Mouse (Mus musculus) midbrain, embryonic 14.5 days (tissue): Measurements from ENCODE around the gene Eml3. TPM values are rescaled to one million over a fixed set of nuclear protein-coding genes. Genes with fewer than 3 reads are reported as not detected.

Experiments used
- ATAC-seq: fragments of 200-750 bp; cut with Nextera tagmentation; 2 replicates; pipeline ENCODE4 v1.8.0; 2017; ENCODE audit warnings: moderate number of reproducible peaks, moderate library complexity; ENCODE audit not compliant: low FRiP score, low TSS enrichment
- DNase-seq: peaks from one replicate; pipeline ENCODE4 v3.0.0-alpha.2; 2015
- H3K27ac ChIP-seq: fragments of 300-500 bp; sonication (generic); replicated peaks from 2 replicates; pipeline ENCODE4 v1.5.1; 2014; ENCODE audit warnings: mild to moderate bottlenecking, low read depth, low read length, moderate library complexity
- H3K27me3 ChIP-seq: fragments of 300-500 bp; sonication (generic); 2 replicates; pipeline ENCODE4 v1.6.1; 2014; ENCODE audit warnings: low read length, control low read depth, mixed read lengths; ENCODE audit not compliant: control insufficient read depth, insufficient read depth
- H3K36me3 ChIP-seq: fragments of 300-500 bp; sonication (generic); 2 replicates; pipeline ENCODE4 v1.6.1; 2014; ENCODE audit warnings: low read length, control low read depth; ENCODE audit not compliant: control insufficient read depth, insufficient read depth
- H3K4me1 ChIP-seq: fragments of 300-500 bp; sonication (generic); 2 replicates; pipeline ENCODE4 v1.6.1; 2014; ENCODE audit warnings: mild to moderate bottlenecking, antibody characterized with exemption, low read length, control low read depth; ENCODE audit not compliant: control insufficient read depth, insufficient read depth
- H3K4me2 ChIP-seq: fragments of 300-500 bp; sonication (generic); 2 replicates; pipeline ENCODE4 v1.6.1; 2014; ENCODE audit warnings: mild to moderate bottlenecking, low read length, moderate library complexity
- H3K4me3 ChIP-seq: fragments of 300-500 bp; sonication (generic); replicated peaks from 2 replicates; pipeline ENCODE4 v1.5.1; 2014; ENCODE audit warnings: low read depth, low read length
- H3K9ac ChIP-seq: fragments of 300-500 bp; sonication (generic); replicated peaks from 2 replicates; pipeline ENCODE4 v1.6.1; 2014; ENCODE audit warnings: mild to moderate bottlenecking, low read length, moderate library complexity
- H3K9me3 ChIP-seq: fragments of 300-500 bp; sonication (generic); 2 replicates; pipeline ENCODE4 v1.6.1; 2016; ENCODE audit warnings: low read length, control low read depth, mixed read lengths; ENCODE audit not compliant: control insufficient read depth
- WGBS: fragments of 180-500 bp; shearing (Covaris S2); extraction: QIAGEN DNeasy Blood & Tissue Kit; methylation state at CpG from one replicate; pipeline ENCODE4 v1.1.7; 2014; 5-methylcytosine and 5-hydroxymethylcytosine counted together
- polyA plus RNA-seq: library from polyadenylated mRNA; unstranded; fragments of >200 nt; fragmentation: Nextera tagmentation; extraction: Ambion mirVana; gene quantifications from 2 replicates; pipeline ENCODE4 v1.2.1, GENCODE M21; 2014

The Eml3 gene
- polyA plus RNA-seq, 1 experiment from 2014 or later, result 5.5 TPM

GRCm38 (mm10) chr19:8942276-8942964 lies 13.1 kb downstream of the Eml3 start:
- Histone ChIP-seq H3K4me3 (peak overlapping the region; percentile 95), H3K9me3 (no peaks in the 10 kb centered on the region), H3K4me1 (peaks cover 22% of the 10 kb centered on the region), H3K27me3 (no peaks in the 10 kb centered on the region), H3K4me2 (peak overlapping the region; percentile 64), H3K27ac (peak overlapping the region; percentile 96), H3K36me3 (peaks cover 34% of the 10 kb centered on the region), H3K9ac (peak overlapping the region; percentile 98)
- peak; percentile 57; the same call in 1 of the 2 replicates for ATAC-seq
- DNase-seq, result peak; percentile 69
- WGBS, result under 1% methylated on average over 46 of the region's 46 CpGs

GRCm38 (mm10) chr19:8943047-8943446 lies 13.7 kb downstream of the Eml3 start:
- ATAC-seq, result no peak

GRCm38 (mm10) chr19:8944062-8944461 lies 14.7 kb downstream of the Eml3 start:
- 74% methylated on average over 5 of the region's 5 CpGs for WGBS
- DNase-seq (no peak), ATAC-seq (no peak)
- Histone ChIP-seq H3K27ac (no peak overlapping the region), H3K36me3 (peaks cover 51% of the 10 kb centered on the region), H3K9ac (no peak overlapping the region), H3K9me3 (no peaks in the 10 kb centered on the region), H3K4me2 (peak overlapping the region; percentile 64), H3K4me1 (peaks cover 22% of the 10 kb centered on the region), H3K27me3 (no peaks in the 10 kb centered on the region), H3K4me3 (peak overlapping the region; percentile 12)

More at GRCm38 (mm10) chr19:8943047-8943446, 13.7 kb downstream of the Eml3 start:
- Histone ChIP-seq H3K4me2 (peak overlapping the region; percentile 64), H3K27ac (no peak overlapping the region), H3K4me1 (peaks cover 22% of the 10 kb centered on the region), H3K27me3 (no peaks in the 10 kb centered on the region), H3K36me3 (peaks cover 41% of the 10 kb centered on the region), H3K4me3 (peak overlapping the region; percentile 95), H3K9ac (peak overlapping the region; percentile 98; the same call in 1 of the 2 replicates), H3K9me3 (no peaks in the 10 kb centered on the region)
- DNase-seq, result no peak
- WGBS, result 70% methylated on average over 2 of the region's 2 CpGs

GRCm38 (mm10) chr19:8944750-8945149 lies 15.4 kb downstream of the Eml3 start:
- peaks cover 22% of the 10 kb centered on the region for H3K4me1 ChIP-seq
- no peak overlapping the region for H3K27ac ChIP-seq
- H3K9ac ChIP-seq, result no peak overlapping the region
- ATAC-seq, result no peak
- no peaks in the 10 kb centered on the region for H3K27me3 ChIP-seq
- no peak overlapping the region for H3K4me3 ChIP-seq
- WGBS, result 43% methylated on average over 5 of the region's 5 CpGs
- peak overlapping the region; percentile 26 for H3K4me2 ChIP-seq
- H3K9me3 ChIP-seq, result no peaks in the 10 kb centered on the region
- DNase-seq, result peak; percentile 78
- H3K36me3 ChIP-seq, result peaks cover 55% of the 10 kb centered on the region

GRCm38 (mm10) chr19:8945251-8945650 lies 15.9 kb downstream of the Eml3 start:
- DNase-seq (no peak), ATAC-seq (no peak)
- Histone ChIP-seq H3K9me3 (no peaks in the 10 kb centered on the region), H3K27ac (no peak overlapping the region), H3K4me1 (peaks cover 22% of the 10 kb centered on the region), H3K36me3 (peaks cover 59% of the 10 kb centered on the region), H3K27me3 (no peaks in the 10 kb centered on the region), H3K4me2 (peak overlapping the region; percentile 26), H3K9ac (no peak overlapping the region), H3K4me3 (no peak overlapping the region)
- WGBS, result 90% methylated on average over 6 of the region's 6 CpGs

GRCm38 (mm10) chr19:8946929-8947328 lies 17.6 kb downstream of the Eml3 start:
- Histone ChIP-seq H3K36me3 (peaks cover 76% of the 10 kb centered on the region), H3K4me3 (no peak overlapping the region), H3K27ac (no peak overlapping the region), H3K9me3 (no peaks in the 10 kb centered on the region), H3K4me2 (no peak overlapping the region), H3K4me1 (peaks cover 17% of the 10 kb centered on the region), H3K9ac (no peak overlapping the region), H3K27me3 (no peaks in the 10 kb centered on the region)
- DNase-seq (no peak), ATAC-seq (no peak)
- whole genome bisulfite sequencing, result 98% methylated on average over 7 of the region's 7 CpGs

- no peak for DNase-seq
- peaks cover 70% of the 10 kb centered on the region for H3K36me3 ChIP-seq
- H3K9ac ChIP-seq, result no peak overlapping the region; the same call in 1 of the 2 replicates
- 90% methylated on average over 5 of the region's 5 CpGs for WGBS
- no peak overlapping the region for H3K27ac ChIP-seq
- H3K4me1 ChIP-seq, result peaks cover 11% of the 10 kb centered on the region
- H3K27me3 ChIP-seq, result no peaks in the 10 kb centered on the region
- no peak for ATAC-seq
- no peak overlapping the region for H3K4me3 ChIP-seq
- H3K4me2 ChIP-seq, result no peak overlapping the region
- H3K9me3 ChIP-seq, result no peaks in the 10 kb centered on the region
These were observed 20.8 kb downstream of the Eml3 start for GRCm38 (mm10) chr19:8950190-8950589.

GRCm38 (mm10) chr19:8952241-8952640 lies 22.9 kb downstream of the Eml3 start:
- H3K4me3 ChIP-seq, result no peak overlapping the region
- ATAC-seq (no peak), DNase-seq (peak; percentile 5)
- 79% methylated on average over 9 of the region's 9 CpGs for whole genome bisulfite sequencing
- peak overlapping the region; percentile 87 for H3K27ac ChIP-seq
- no peak overlapping the region for H3K9ac ChIP-seq
- H3K4me2 ChIP-seq, result no peak overlapping the region; the same call in 1 of the 2 replicates
- H3K36me3 ChIP-seq, result peaks cover 64% of the 10 kb centered on the region
- H3K4me1 ChIP-seq, result peaks cover 11% of the 10 kb centered on the region
- H3K27me3 ChIP-seq, result no peaks in the 10 kb centered on the region
- H3K9me3 ChIP-seq, result no peaks in the 10 kb centered on the region
